Mouse (Mus musculus): ENCODE results near the gene Srp14. TPM values are rescaled to one million over a fixed set of nuclear protein-coding genes. Genes with fewer than 3 reads are reported as not detected.

Srp14 gene
- polyA plus RNA-seq, 1 experiment: 230 TPM

DNA sequence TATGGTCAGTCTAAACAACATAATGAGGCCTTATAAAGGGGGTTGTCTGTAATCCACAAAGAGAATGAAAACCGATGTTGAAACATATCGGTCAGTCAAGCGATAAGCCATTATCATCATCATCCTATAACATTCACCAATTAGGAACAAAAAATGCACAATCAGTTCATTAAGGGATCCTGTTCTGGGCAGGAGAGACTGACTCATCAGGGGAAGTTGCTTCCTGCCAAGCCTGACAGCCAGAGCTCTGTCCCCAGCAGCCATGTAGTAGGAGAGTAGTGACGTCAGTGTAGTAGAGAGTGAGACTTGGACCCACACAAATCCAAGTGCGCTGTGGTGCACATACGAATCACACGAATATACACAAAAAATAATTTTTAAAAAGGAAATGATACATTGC is 27.6 kb upstream of the Srp14 start:
- no peak overlapping the region for H3ac ChIP-seq (ENCODE audit: control insufficient read depth, insufficient read length, low read depth)
- TF ChIP-seq MAX (IDR thresholded peaks at IDR 0.05) (no peak), MYOD1 (IDR thresholded peaks at IDR 0.05; ENCODE audit: control insufficient read depth, insufficient read length, low read depth) (no peak), CEBPB (IDR thresholded peaks at IDR 0.05; ENCODE audit: low read depth) (no peak), CTCF (IDR thresholded peaks at IDR 0.05; ENCODE audit: control insufficient read depth, insufficient read depth, insufficient read length) (no peak), FOSL1 (IDR thresholded peaks at IDR 0.05; ENCODE audit: insufficient read depth, low read length, poor library complexity, severe bottlenecking) (no peak)

DNA sequence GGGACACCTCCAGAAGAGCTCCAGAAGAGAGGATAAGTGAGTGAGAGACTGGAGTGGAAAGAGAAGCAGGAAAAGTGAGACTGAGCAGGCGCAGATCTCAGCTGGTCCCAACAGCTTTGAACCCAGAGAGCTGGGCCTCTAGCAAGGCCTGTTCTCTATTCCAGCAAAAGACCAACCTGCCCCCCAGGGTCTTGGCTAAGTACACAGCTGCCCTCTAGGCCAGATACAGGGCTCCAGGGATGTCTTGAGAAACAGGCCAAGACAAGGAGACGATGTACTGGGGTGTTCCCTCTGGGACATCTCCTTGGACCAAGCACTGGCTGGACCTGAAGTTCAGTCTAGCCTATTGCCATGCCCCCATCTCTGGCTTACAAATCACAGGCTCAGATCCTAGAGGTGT is 20.7 kb upstream of the Srp14 start:
- H3K4me3 ChIP-seq (ENCODE audit: insufficient read depth, poor library complexity, severe bottlenecking): no peak overlapping the region
- H3ac ChIP-seq (ENCODE audit: control insufficient read depth, insufficient read length, low read depth): no peak overlapping the region
- H3K79me3 ChIP-seq (ENCODE audit: low read depth): no peaks in the 10 kb centered on the region
- no peaks in the 10 kb centered on the region for H3K79me2 ChIP-seq (ENCODE audit: control insufficient read depth, insufficient read depth)
- H3K36me3 ChIP-seq (ENCODE audit: control insufficient read depth, insufficient read depth): no peaks in the 10 kb centered on the region
- H3K27me3 ChIP-seq (ENCODE audit: control insufficient read depth, insufficient read depth, insufficient read length): no peaks in the 10 kb centered on the region
- TF ChIP-seq USF1 (IDR thresholded peaks at IDR 0.05; ENCODE audit: low read depth): no peak
- no peak for TF ChIP-seq CEBPB (IDR thresholded peaks at IDR 0.05; ENCODE audit: low read depth)
- TF ChIP-seq MYOD1 (IDR thresholded peaks at IDR 0.05; ENCODE audit: control insufficient read depth, insufficient read length, low read depth): no peak
- no peak for TF ChIP-seq MYOG (IDR thresholded peaks at IDR 0.05; ENCODE audit: control insufficient read depth, extremely low read depth, insufficient read length)
- TF ChIP-seq MAX (IDR thresholded peaks at IDR 0.05): no peak
- no peak for TF ChIP-seq FOSL1 (IDR thresholded peaks at IDR 0.05; ENCODE audit: insufficient read depth, low read length, poor library complexity, severe bottlenecking)
- no peak for TF ChIP-seq CTCF (IDR thresholded peaks at IDR 0.05; ENCODE audit: control insufficient read depth, insufficient read depth, insufficient read length)

More for the DNA sequence above, 27.6 kb upstream of the Srp14 start:
- H3K79me2 ChIP-seq (ENCODE audit: control insufficient read depth, insufficient read depth): no peaks in the 10 kb centered on the region
- no peak overlapping the region for H3K4me3 ChIP-seq (ENCODE audit: insufficient read depth, poor library complexity, severe bottlenecking)
- no peaks in the 10 kb centered on the region for H3K27me3 ChIP-seq (ENCODE audit: control insufficient read depth, insufficient read depth, insufficient read length)
- H3K79me3 ChIP-seq (ENCODE audit: low read depth): no peaks in the 10 kb centered on the region
- H3K36me3 ChIP-seq (ENCODE audit: control insufficient read depth, insufficient read depth): no peaks in the 10 kb centered on the region

DNA sequence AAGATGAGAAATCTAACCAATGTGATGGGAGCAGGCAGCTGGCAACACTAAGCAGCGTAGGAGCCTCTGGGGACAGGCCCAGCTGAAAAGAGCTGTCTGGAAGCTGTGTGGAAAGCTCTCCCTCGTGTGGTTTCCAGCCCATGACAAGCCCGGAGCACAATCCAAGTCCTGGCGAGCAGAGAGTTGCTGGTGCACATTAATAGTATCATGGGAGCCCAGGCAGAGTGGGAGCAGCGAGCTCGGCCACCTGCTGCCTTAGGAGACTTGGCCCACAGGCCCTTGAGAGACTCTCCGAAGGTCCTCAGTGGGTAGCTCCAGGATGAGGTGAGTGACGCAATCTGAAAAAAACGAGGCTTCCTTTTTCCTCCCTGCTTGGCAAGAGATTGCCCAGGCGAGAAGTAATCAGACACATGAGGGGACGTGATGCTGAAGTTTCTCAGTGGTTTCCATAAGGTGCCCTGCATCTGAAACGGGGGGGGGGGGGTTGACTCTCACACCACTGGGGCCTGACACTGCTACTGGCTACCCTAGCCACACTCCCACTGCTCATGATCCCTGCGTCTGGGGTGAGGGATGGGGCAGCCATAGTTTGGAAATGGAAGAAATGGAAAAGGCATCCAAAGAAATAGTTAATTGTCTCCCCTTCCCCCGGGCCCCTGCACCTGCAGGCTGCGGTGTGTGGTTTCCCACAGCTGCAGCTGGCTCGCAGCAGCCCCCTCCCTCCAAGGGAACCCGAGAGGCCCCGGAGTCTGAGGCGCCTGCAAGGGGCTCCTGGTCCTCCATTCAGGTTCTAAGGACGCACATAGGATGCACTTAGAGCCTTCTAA is 19.8 kb upstream of the Srp14 start:
- H3K27me3 ChIP-seq (ENCODE audit: control insufficient read depth, insufficient read depth, insufficient read length): no peaks in the 10 kb centered on the region
- no peak overlapping the region for H3ac ChIP-seq (ENCODE audit: control insufficient read depth, insufficient read length, low read depth)
- no peak for TF ChIP-seq MAX (IDR thresholded peaks at IDR 0.05)
- no peak for TF ChIP-seq MYOG (IDR thresholded peaks at IDR 0.05; ENCODE audit: control insufficient read depth, extremely low read depth, insufficient read length)
- no peak for TF ChIP-seq USF1 (IDR thresholded peaks at IDR 0.05; ENCODE audit: low read depth)
- TF ChIP-seq MYOD1 (IDR thresholded peaks at IDR 0.05; ENCODE audit: control insufficient read depth, insufficient read length, low read depth): no peak
- no peak for TF ChIP-seq CEBPB (IDR thresholded peaks at IDR 0.05; ENCODE audit: low read depth)
- TF ChIP-seq FOSL1 (IDR thresholded peaks at IDR 0.05; ENCODE audit: insufficient read depth, low read length, poor library complexity, severe bottlenecking): no peak
- no peak for TF ChIP-seq CTCF (IDR thresholded peaks at IDR 0.05; ENCODE audit: control insufficient read depth, insufficient read depth, insufficient read length)
- H3K79me3 ChIP-seq (ENCODE audit: low read depth): no peaks in the 10 kb centered on the region
- no peak overlapping the region for H3K4me3 ChIP-seq (ENCODE audit: insufficient read depth, poor library complexity, severe bottlenecking)
- no peaks in the 10 kb centered on the region for H3K36me3 ChIP-seq (ENCODE audit: control insufficient read depth, insufficient read depth)
- no peaks in the 10 kb centered on the region for H3K79me2 ChIP-seq (ENCODE audit: control insufficient read depth, insufficient read depth)

DNA sequence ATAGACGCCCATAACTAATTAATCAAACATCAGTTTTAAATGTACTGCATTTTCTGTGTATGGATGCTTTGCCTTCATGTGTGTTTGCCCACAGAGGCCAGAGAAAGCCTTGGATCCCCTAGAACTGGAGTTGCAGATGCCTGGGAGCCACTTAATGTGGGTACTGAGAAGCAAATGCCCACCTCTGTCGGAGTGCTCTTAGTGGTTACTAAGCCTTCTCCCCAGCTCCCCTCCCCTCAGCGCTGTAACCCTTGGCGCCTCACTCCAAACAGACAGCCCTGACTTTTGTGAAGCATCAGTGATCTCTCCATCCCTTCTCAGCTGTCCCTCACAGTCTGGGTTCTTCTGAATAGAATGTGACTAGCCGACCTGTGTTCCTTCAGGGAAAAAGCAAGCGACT is 19.0 kb upstream of the Srp14 start:
- no peaks in the 10 kb centered on the region for H3K79me3 ChIP-seq (ENCODE audit: low read depth)
- no peak for TF ChIP-seq USF1 (IDR thresholded peaks at IDR 0.05; ENCODE audit: low read depth)
- no peak for TF ChIP-seq CTCF (IDR thresholded peaks at IDR 0.05; ENCODE audit: control insufficient read depth, insufficient read depth, insufficient read length)
- no peak for TF ChIP-seq MYOG (IDR thresholded peaks at IDR 0.05; ENCODE audit: control insufficient read depth, extremely low read depth, insufficient read length)
- no peaks in the 10 kb centered on the region for H3K79me2 ChIP-seq (ENCODE audit: control insufficient read depth, insufficient read depth)

DNA sequence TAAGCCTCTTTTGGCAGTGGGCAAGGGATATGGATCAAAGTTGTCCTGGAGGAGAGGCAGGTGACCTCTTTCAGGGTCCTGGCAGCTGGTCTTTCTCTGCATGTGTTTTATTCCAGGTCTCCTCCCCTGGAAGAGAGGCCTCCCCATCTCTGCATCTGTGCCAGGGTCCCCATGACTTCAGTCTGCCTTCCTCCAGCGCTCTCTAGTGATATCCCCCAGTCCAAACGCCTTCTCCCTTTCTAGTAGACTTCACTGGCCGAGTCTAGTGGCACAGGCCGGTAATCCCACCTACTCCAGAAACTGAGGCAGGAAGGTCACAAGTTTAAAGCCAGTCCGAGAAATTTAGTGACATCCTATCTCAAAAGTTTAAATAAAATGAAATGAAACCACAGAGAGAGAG is 18.4 kb upstream of the Srp14 start:
- H3K36me3 ChIP-seq (ENCODE audit: control insufficient read depth, insufficient read depth): no peaks in the 10 kb centered on the region
- no peak overlapping the region for H3ac ChIP-seq (ENCODE audit: control insufficient read depth, insufficient read length, low read depth)
- TF ChIP-seq FOSL1 (IDR thresholded peaks at IDR 0.05; ENCODE audit: insufficient read depth, low read length, poor library complexity, severe bottlenecking): no peak
- no peak for TF ChIP-seq MYOG (IDR thresholded peaks at IDR 0.05; ENCODE audit: control insufficient read depth, extremely low read depth, insufficient read length)
- TF ChIP-seq MAX (IDR thresholded peaks at IDR 0.05): no peak
- TF ChIP-seq CEBPB (IDR thresholded peaks at IDR 0.05; ENCODE audit: low read depth): no peak
- no peak for TF ChIP-seq MYOD1 (IDR thresholded peaks at IDR 0.05; ENCODE audit: control insufficient read depth, insufficient read length, low read depth)
- no peaks in the 10 kb centered on the region for H3K79me2 ChIP-seq (ENCODE audit: control insufficient read depth, insufficient read depth)
- H3K27me3 ChIP-seq (ENCODE audit: control insufficient read depth, insufficient read depth, insufficient read length): no peaks in the 10 kb centered on the region
- no peak overlapping the region for H3K4me3 ChIP-seq (ENCODE audit: insufficient read depth, poor library complexity, severe bottlenecking)
- H3K79me3 ChIP-seq (ENCODE audit: low read depth): no peaks in the 10 kb centered on the region

More for the DNA sequence above, 19.0 kb upstream of the Srp14 start:
- H3K27me3 ChIP-seq (ENCODE audit: control insufficient read depth, insufficient read depth, insufficient read length): no peaks in the 10 kb centered on the region
- no peak overlapping the region for H3K4me3 ChIP-seq (ENCODE audit: insufficient read depth, poor library complexity, severe bottlenecking)
- H3ac ChIP-seq (ENCODE audit: control insufficient read depth, insufficient read length, low read depth): no peak overlapping the region
- H3K36me3 ChIP-seq (ENCODE audit: control insufficient read depth, insufficient read depth): no peaks in the 10 kb centered on the region

DNA sequence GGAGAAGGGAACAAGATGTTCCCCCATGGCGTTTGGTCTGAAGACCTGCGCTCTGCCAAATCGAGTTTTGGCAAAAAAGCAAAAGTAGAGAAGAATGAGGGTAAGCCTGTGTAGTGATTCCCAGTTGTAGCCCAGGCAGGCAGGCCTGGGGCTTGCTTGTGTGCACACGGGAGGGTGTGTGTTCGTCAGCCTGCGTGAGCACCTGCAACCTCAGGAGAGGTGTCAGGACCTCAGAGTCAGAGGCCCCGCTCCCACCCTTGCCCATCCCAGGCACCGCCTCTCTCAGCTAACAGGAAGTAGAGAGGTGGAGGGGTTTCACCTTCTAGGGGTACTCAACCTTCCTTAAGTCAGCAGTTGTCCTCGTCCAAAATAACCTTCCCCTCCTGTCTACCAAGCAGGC is 15.5 kb upstream of the Srp14 start:
- Histone ChIP-seq H3K36me3 (ENCODE audit: control insufficient read depth, insufficient read depth) (no peaks in the 10 kb centered on the region), H3K79me2 (ENCODE audit: control insufficient read depth, insufficient read depth) (no peaks in the 10 kb centered on the region), H3ac (ENCODE audit: control insufficient read depth, insufficient read length, low read depth) (no peak overlapping the region), H3K4me3 (ENCODE audit: insufficient read depth, poor library complexity, severe bottlenecking) (no peak overlapping the region), H3K27me3 (ENCODE audit: control insufficient read depth, insufficient read depth, insufficient read length) (no peaks in the 10 kb centered on the region), H3K79me3 (ENCODE audit: low read depth) (no peaks in the 10 kb centered on the region)
- TF ChIP-seq CEBPB (IDR thresholded peaks at IDR 0.05; ENCODE audit: low read depth) (no peak), MAX (IDR thresholded peaks at IDR 0.05) (no peak), MYOG (IDR thresholded peaks at IDR 0.05; ENCODE audit: control insufficient read depth, extremely low read depth, insufficient read length) (no peak), MYOD1 (IDR thresholded peaks at IDR 0.05; ENCODE audit: control insufficient read depth, insufficient read length, low read depth) (no peak), USF1 (IDR thresholded peaks at IDR 0.05; ENCODE audit: low read depth) (no peak), CTCF (IDR thresholded peaks at IDR 0.05; ENCODE audit: control insufficient read depth, insufficient read depth, insufficient read length) (no peak), FOSL1 (IDR thresholded peaks at IDR 0.05; ENCODE audit: insufficient read depth, low read length, poor library complexity, severe bottlenecking) (no peak)
